Mouse (Mus musculus) intestine, embryonic 14.5 days (tissue): ENCODE results near the gene Myadm. TPM values are rescaled to one million over a fixed set of nuclear protein-coding genes. Genes with fewer than 3 reads are reported as not detected.

Source experiments
- ATAC-seq: fragments of 200-750 bp; cut with Nextera tagmentation; replicated peaks from 2 replicates; pipeline ENCODE4 v1.8.0; 2017; ENCODE audit warnings: low read depth, moderate number of reproducible peaks, moderate TSS enrichment, moderate library complexity; ENCODE audit not compliant: low FRiP score, low TSS enrichment
- DNase-seq: peaks from one replicate; pipeline ENCODE4 v3.0.0-alpha.2; 2018; ENCODE audit warnings: low spot score
- H3K27ac ChIP-seq: fragments of 300-500 bp; sonication (generic); 2 replicates; pipeline ENCODE4 v1.5.1; 2014; ENCODE audit warnings: low read depth, mild to moderate bottlenecking, control low read depth
- H3K27me3 ChIP-seq: fragments of 300-500 bp; sonication (generic); replicated peaks from 2 replicates; pipeline ENCODE4 v1.6.1; 2014; ENCODE audit warnings: low read length, control low read depth; ENCODE audit not compliant: control insufficient read depth, insufficient read depth
- H3K36me3 ChIP-seq: fragments of 300-500 bp; sonication (generic); 2 replicates; pipeline ENCODE4 v1.6.1; 2014; ENCODE audit warnings: low read length, control low read depth; ENCODE audit not compliant: control insufficient read depth, insufficient read depth
- H3K4me1 ChIP-seq: fragments of 300-500 bp; sonication (generic); replicated peaks from 2 replicates; pipeline ENCODE4 v1.6.1; 2014; ENCODE audit warnings: low read length, control low read depth, mixed read lengths; ENCODE audit not compliant: control insufficient read depth, insufficient read depth
- H3K4me2 ChIP-seq: fragments of 300-500 bp; sonication (generic); 2 replicates; pipeline ENCODE4 v1.6.1; 2014; ENCODE audit warnings: low read length
- H3K4me3 ChIP-seq: fragments of 300-500 bp; sonication (generic); 2 replicates; pipeline ENCODE4 v1.5.1; 2014; ENCODE audit warnings: low read depth, low read length, control low read depth, mixed read lengths
- H3K9ac ChIP-seq: fragments of 300-500 bp; sonication (generic); 2 replicates; pipeline ENCODE4 v1.6.1; 2014; ENCODE audit warnings: mild to moderate bottlenecking, low read length
- H3K9me3 ChIP-seq: fragments of 300-500 bp; sonication (generic); 2 replicates; pipeline ENCODE4 v1.6.1; 2016; ENCODE audit warnings: low read length, control low read depth; ENCODE audit not compliant: control insufficient read depth
- WGBS: fragments of 180-500 bp; shearing (Covaris S2); extraction: QIAGEN DNeasy Blood & Tissue Kit; methylation state at CpG from one replicate; pipeline ENCODE4 v1.1.7; 2014; 5-methylcytosine and 5-hydroxymethylcytosine counted together
- polyA plus RNA-seq: library from polyadenylated mRNA; unstranded; fragments of >200 nt; fragmentation: Nextera tagmentation; extraction: Ambion mirVana; gene quantifications from 2 replicates; pipeline ENCODE4 v1.2.1, GENCODE M21; 2014

Gene Myadm
- polyA plus RNA-seq, 1 experiment from 2014 or later = 182 TPM

GRCm38 (mm10) chr7:3292791-3293190, 3.9 kb downstream of the Myadm start:
- Histone ChIP-seq H3K4me2 (peak overlapping the region; percentile 75), H3K9me3 (no peaks in the 10 kb centered on the region), H3K4me1 (peaks cover 32% of the 10 kb centered on the region), H3K36me3 (peaks cover 35% of the 10 kb centered on the region), H3K27me3 (no peaks in the 10 kb centered on the region), H3K4me3 (peak overlapping the region; percentile 57), H3K27ac (peak overlapping the region; percentile 98), H3K9ac (peak overlapping the region; percentile 41)
- ATAC-seq = peak; percentile 85
- DNase-seq = peak; percentile 95
- 0% methylated on average over 14 of the region's 14 CpGs for WGBS

DNA sequence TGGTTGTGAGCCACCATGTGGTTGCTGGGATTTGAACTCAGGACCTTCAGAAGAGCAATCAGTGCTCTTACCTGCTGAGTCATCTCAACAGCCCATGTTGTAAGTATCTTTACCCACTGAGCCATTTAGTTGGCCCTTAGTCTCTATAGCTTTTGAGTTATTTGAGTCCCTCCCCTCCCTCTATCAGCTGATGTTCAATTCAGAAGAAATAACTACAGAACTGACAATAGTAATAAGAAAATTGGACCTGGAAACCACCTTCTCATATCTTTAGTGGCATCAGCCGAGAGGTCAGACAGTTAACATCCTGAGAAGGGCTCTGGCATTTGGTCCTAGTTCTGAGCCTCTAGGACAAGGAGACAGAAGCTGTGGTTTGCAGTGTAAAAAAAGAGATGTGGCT, 5.9 kb downstream of the Myadm start:
- Histone ChIP-seq H3K9me3 (no peaks in the 10 kb centered on the region), H3K36me3 (peaks cover 55% of the 10 kb centered on the region), H3K9ac (no peak overlapping the region), H3K27ac (no peak overlapping the region), H3K4me3 (no peak overlapping the region), H3K27me3 (no peaks in the 10 kb centered on the region), H3K4me2 (no peak overlapping the region), H3K4me1 (peaks cover 32% of the 10 kb centered on the region)
- 97% methylated on average over 1 of the region's 1 CpGs for WGBS
- DNase-seq (no peak), ATAC-seq (no peak)

GRCm38 (mm10) chr7:3295321-3296110, 6.6 kb downstream of the Myadm start:
- DNase-seq = no peak
- H3K36me3 ChIP-seq = peaks cover 60% of the 10 kb centered on the region
- H3K4me1 ChIP-seq = peaks cover 32% of the 10 kb centered on the region
- H3K4me3 ChIP-seq = no peak overlapping the region
- ATAC-seq = no peak
- no peaks in the 10 kb centered on the region for H3K9me3 ChIP-seq
- H3K27ac ChIP-seq = no peak overlapping the region
- H3K9ac ChIP-seq = no peak overlapping the region
- 0 out of 2 replicates have a peak, but pooled peaks cover 2% of the 10 kb centered on the region for H3K27me3 ChIP-seq
- H3K4me2 ChIP-seq = no peak overlapping the region
- WGBS = 77% methylated on average over 5 of the region's 5 CpGs

DNA sequence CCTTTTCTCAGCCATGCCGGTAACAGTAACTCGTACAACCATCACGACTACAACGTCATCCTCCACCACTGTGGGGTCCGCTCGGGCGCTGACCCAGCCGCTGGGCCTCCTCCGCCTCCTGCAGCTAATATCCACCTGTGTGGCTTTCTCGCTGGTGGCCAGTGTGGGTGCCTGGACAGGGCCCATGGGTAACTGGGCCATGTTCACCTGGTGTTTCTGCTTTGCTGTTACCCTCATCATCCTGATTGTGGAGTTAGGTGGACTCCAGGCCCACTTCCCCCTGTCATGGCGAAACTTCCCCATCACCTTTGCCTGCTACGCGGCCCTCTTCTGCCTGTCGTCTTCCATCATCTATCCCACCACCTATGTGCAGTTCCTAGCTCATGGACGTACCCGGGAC, 7.8 kb downstream of the Myadm start:
- Histone ChIP-seq H3K36me3 (peaks cover 60% of the 10 kb centered on the region), H3K4me2 (no peak overlapping the region), H3K27ac (no peak overlapping the region), H3K4me3 (no peak overlapping the region), H3K27me3 (0 out of 2 replicates have a peak, but pooled peaks cover 5% of the 10 kb centered on the region), H3K9me3 (no peaks in the 10 kb centered on the region), H3K9ac (no peak overlapping the region), H3K4me1 (peaks cover 33% of the 10 kb centered on the region)
- no peak for DNase-seq
- no peak for ATAC-seq
- WGBS = 94% methylated on average over 16 of the region's 16 CpGs

- no peak overlapping the region for H3K9ac ChIP-seq
- H3K27me3 ChIP-seq = peaks cover 33% of the 10 kb centered on the region
- H3K4me2 ChIP-seq = no peak overlapping the region
- no peak for ATAC-seq
- WGBS = 42% methylated on average over 7 of the region's 7 CpGs
- H3K4me3 ChIP-seq = no peak overlapping the region
- peaks cover 49% of the 10 kb centered on the region for H3K36me3 ChIP-seq
- H3K4me1 ChIP-seq = peaks cover 28% of the 10 kb centered on the region
- no peak overlapping the region for H3K27ac ChIP-seq
- H3K9me3 ChIP-seq = no peaks in the 10 kb centered on the region
- no peak for DNase-seq
Observed at GRCm38 (mm10) chr7:3299941-3300617, 11.2 kb downstream of the Myadm start.

GRCm38 (mm10) chr7:3300891-3301627, 12.2 kb downstream of the Myadm start:
- no peak overlapping the region for H3K9ac ChIP-seq
- no peak overlapping the region for H3K4me3 ChIP-seq
- peaks cover 43% of the 10 kb centered on the region for H3K27me3 ChIP-seq
- ATAC-seq (no peak), DNase-seq (no peak)
- no peak overlapping the region for H3K27ac ChIP-seq
- 67% methylated on average over 8 of the region's 8 CpGs for WGBS
- H3K36me3 ChIP-seq = peaks cover 42% of the 10 kb centered on the region
- H3K4me2 ChIP-seq = no peak overlapping the region; the same call in 1 of the 2 replicates
- H3K4me1 ChIP-seq = peaks cover 23% of the 10 kb centered on the region
- no peaks in the 10 kb centered on the region for H3K9me3 ChIP-seq

DNA sequence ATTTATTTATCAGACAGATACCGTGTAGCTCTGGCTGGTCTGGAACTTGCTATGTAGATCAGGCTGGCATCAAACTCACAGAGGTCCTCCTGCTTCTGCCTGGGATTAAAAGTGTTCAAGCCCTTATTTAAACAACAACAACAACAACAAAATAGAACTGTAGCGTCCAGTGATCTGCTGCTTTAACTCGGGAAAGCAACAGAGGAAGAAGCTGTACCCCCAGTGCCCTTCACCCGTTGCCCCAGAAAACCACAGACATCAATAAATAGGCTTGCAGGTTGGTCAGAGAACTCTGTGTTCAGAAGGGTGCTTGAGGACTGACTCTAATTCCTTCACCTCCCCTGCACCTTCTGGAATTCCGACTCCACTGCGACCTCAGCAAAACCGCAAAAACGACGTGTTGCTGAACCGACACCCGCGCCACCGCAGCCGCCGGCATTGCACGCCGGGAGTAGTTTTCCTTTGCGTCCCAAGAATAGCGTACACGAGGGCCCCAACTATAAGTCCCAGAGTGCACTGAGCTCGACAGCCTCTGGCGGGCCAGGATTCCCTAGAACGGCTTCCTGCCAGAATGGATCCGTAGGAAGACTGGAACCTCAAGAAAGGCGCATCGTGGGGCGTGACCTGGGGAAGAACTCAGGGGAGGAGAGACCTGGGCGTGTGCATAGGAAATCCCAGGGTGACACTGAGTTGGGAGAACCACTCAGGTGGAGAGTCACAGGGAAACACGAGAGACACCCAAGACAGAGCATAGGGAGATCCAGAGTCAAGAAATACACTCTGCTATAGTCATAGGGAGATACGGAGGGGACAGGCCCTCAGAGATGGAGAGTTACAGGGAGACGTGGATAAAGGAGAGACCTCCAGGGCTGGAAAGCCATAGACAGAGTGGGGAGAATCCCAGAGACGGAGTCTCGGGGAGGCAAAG, 13.0 kb downstream of the Myadm start:
- ATAC-seq (peak; percentile 21; the same call in 1 of the 2 replicates), DNase-seq (peak; percentile 71)
- Histone ChIP-seq H3K4me1 (peaks cover 18% of the 10 kb centered on the region), H3K9ac (peak overlapping the region; percentile 16; the same call in 1 of the 2 replicates), H3K27me3 (peaks cover 43% of the 10 kb centered on the region), H3K4me2 (peak overlapping the region; percentile 59), H3K4me3 (peak overlapping the region; percentile 33), H3K36me3 (peaks cover 33% of the 10 kb centered on the region), H3K27ac (no peak overlapping the region), H3K9me3 (no peaks in the 10 kb centered on the region)
- WGBS = 9% methylated on average over 33 of the region's 33 CpGs
